Mouse (Mus musculus): ENCODE data around the gene Syngr2. TPM values are rescaled to one million over a fixed set of nuclear protein-coding genes. Genes with fewer than 3 reads are reported as not detected.
A peak's percentile ranks its signal among the peaks of the same experiment; 100 is the strongest.

Gene Syngr2
- polyA plus RNA-seq, 1 experiment from 2014 or later, result 173 TPM

GRCm38 (mm10) chr11:117769683-117770047, 39.8 kb upstream of the Syngr2 start:
- Histone ChIP-seq H3K4me1 (ENCODE audit: control insufficient read depth, insufficient read depth, low read length) (peaks cover 16% of the 10 kb centered on the region), H3K9me3 (ENCODE audit: control insufficient read depth, low read length) (no peaks in the 10 kb centered on the region), H3K27me3 (replicated peaks; ENCODE audit: control insufficient read depth, insufficient read depth, low read length) (no peaks in the 10 kb centered on the region), H3K4me2 (ENCODE audit: low read depth, low read length) (no peak overlapping the region), H3K4me3 (ENCODE audit: low read length) (no peak overlapping the region), H3K9ac (ENCODE audit: low read depth, low read length) (no peak overlapping the region), H3K27ac (ENCODE audit: low read length) (no peak overlapping the region), H3K36me3 (ENCODE audit: control insufficient read depth, insufficient read depth, low read length) (peaks cover 8% of the 10 kb centered on the region)
- WGBS, result 55% methylated on average over 7 of the region's 7 CpGs
- no peak for ATAC-seq

GRCm38 (mm10) chr11:117770407-117770806, 39.1 kb upstream of the Syngr2 start:
- 65% methylated on average over 10 of the region's 10 CpGs for WGBS
- no peak overlapping the region for H3K4me3 ChIP-seq (ENCODE audit: low read length)
- no peak for ATAC-seq

GRCm38 (mm10) chr11:117772352-117772751, 37.1 kb upstream of the Syngr2 start:
- 94% methylated on average over 7 of the region's 7 CpGs for WGBS
- no peak for ATAC-seq
- H3K36me3 ChIP-seq (ENCODE audit: control insufficient read depth, insufficient read depth, low read length), result peaks cover 1% of the 10 kb centered on the region; the same call in 1 of the 2 replicates

More at GRCm38 (mm10) chr11:117770407-117770806, 39.1 kb upstream of the Syngr2 start:
- H3K4me1 ChIP-seq (ENCODE audit: control insufficient read depth, insufficient read depth, low read length), result peaks cover 16% of the 10 kb centered on the region
- H3K9ac ChIP-seq (ENCODE audit: low read depth, low read length), result no peak overlapping the region
- H3K4me2 ChIP-seq (ENCODE audit: low read depth, low read length), result no peak overlapping the region
- H3K9me3 ChIP-seq (ENCODE audit: control insufficient read depth, low read length), result no peaks in the 10 kb centered on the region
- no peak overlapping the region; the same call in 1 of the 2 replicates for H3K27ac ChIP-seq (ENCODE audit: low read length)
- H3K36me3 ChIP-seq (ENCODE audit: control insufficient read depth, insufficient read depth, low read length), result peaks cover 5% of the 10 kb centered on the region; the same call in 1 of the 2 replicates
- no peaks in the 10 kb centered on the region for H3K27me3 ChIP-seq (replicated peaks; ENCODE audit: control insufficient read depth, insufficient read depth, low read length)

GRCm38 (mm10) chr11:117774925-117775324, 34.5 kb upstream of the Syngr2 start:
- Histone ChIP-seq H3K9me3 (ENCODE audit: control insufficient read depth, low read length) (no peaks in the 10 kb centered on the region), H3K4me1 (ENCODE audit: control insufficient read depth, insufficient read depth, low read length) (peaks cover 18% of the 10 kb centered on the region), H3K27ac (ENCODE audit: low read length) (no peak overlapping the region), H3K4me2 (ENCODE audit: low read depth, low read length) (no peak overlapping the region), H3K9ac (ENCODE audit: low read depth, low read length) (no peak overlapping the region), H3K4me3 (ENCODE audit: low read length) (no peak overlapping the region), H3K36me3 (ENCODE audit: control insufficient read depth, insufficient read depth, low read length) (peaks cover 3% of the 10 kb centered on the region; the same call in 1 of the 2 replicates), H3K27me3 (replicated peaks; ENCODE audit: control insufficient read depth, insufficient read depth, low read length) (no peaks in the 10 kb centered on the region)
- ATAC-seq, result no peak
- 94% methylated on average over 10 of the region's 10 CpGs for WGBS

More at GRCm38 (mm10) chr11:117772352-117772751, 37.1 kb upstream of the Syngr2 start:
- Histone ChIP-seq H3K27me3 (replicated peaks; ENCODE audit: control insufficient read depth, insufficient read depth, low read length) (no peaks in the 10 kb centered on the region), H3K9ac (ENCODE audit: low read depth, low read length) (no peak overlapping the region), H3K4me2 (ENCODE audit: low read depth, low read length) (no peak overlapping the region), H3K27ac (ENCODE audit: low read length) (no peak overlapping the region), H3K4me3 (ENCODE audit: low read length) (no peak overlapping the region), H3K4me1 (ENCODE audit: control insufficient read depth, insufficient read depth, low read length) (peaks cover 16% of the 10 kb centered on the region), H3K9me3 (ENCODE audit: control insufficient read depth, low read length) (no peaks in the 10 kb centered on the region)

GRCm38 (mm10) chr11:117775540-117775939, 33.9 kb upstream of the Syngr2 start:
- no peak for ATAC-seq
- H3K9me3 ChIP-seq (ENCODE audit: control insufficient read depth, low read length), result no peaks in the 10 kb centered on the region
- peaks cover 3% of the 10 kb centered on the region; the same call in 1 of the 2 replicates for H3K36me3 ChIP-seq (ENCODE audit: control insufficient read depth, insufficient read depth, low read length)
- H3K27me3 ChIP-seq (replicated peaks; ENCODE audit: control insufficient read depth, insufficient read depth, low read length), result no peaks in the 10 kb centered on the region
- 86% methylated on average over 13 of the region's 13 CpGs for WGBS
- H3K4me1 ChIP-seq (ENCODE audit: control insufficient read depth, insufficient read depth, low read length), result peaks cover 19% of the 10 kb centered on the region
- no peak overlapping the region for H3K27ac ChIP-seq (ENCODE audit: low read length)
- H3K9ac ChIP-seq (ENCODE audit: low read depth, low read length), result no peak overlapping the region
- no peak overlapping the region for H3K4me2 ChIP-seq (ENCODE audit: low read depth, low read length)
- no peak overlapping the region for H3K4me3 ChIP-seq (ENCODE audit: low read length)

GRCm38 (mm10) chr11:117776085-117776792, 33.2 kb upstream of the Syngr2 start:
- no peak for ATAC-seq
- H3K27me3 ChIP-seq (replicated peaks; ENCODE audit: control insufficient read depth, insufficient read depth, low read length), result no peaks in the 10 kb centered on the region
- H3K4me3 ChIP-seq (ENCODE audit: low read length), result no peak overlapping the region
- no peak overlapping the region for H3K27ac ChIP-seq (ENCODE audit: low read length)
- H3K4me1 ChIP-seq (ENCODE audit: control insufficient read depth, insufficient read depth, low read length), result peaks cover 24% of the 10 kb centered on the region
- WGBS, result 92% methylated on average over 14 of the region's 14 CpGs
- H3K4me2 ChIP-seq (ENCODE audit: low read depth, low read length), result no peak overlapping the region
- H3K9ac ChIP-seq (ENCODE audit: low read depth, low read length), result no peak overlapping the region
- no peaks in the 10 kb centered on the region for H3K9me3 ChIP-seq (ENCODE audit: control insufficient read depth, low read length)
- peaks cover 3% of the 10 kb centered on the region; the same call in 1 of the 2 replicates for H3K36me3 ChIP-seq (ENCODE audit: control insufficient read depth, insufficient read depth, low read length)

- ATAC-seq, result no peak
- H3K4me1 ChIP-seq (ENCODE audit: control insufficient read depth, insufficient read depth, low read length), result peaks cover 31% of the 10 kb centered on the region
- no peak overlapping the region for H3K4me3 ChIP-seq (ENCODE audit: low read length)
- H3K27ac ChIP-seq (ENCODE audit: low read length), result no peak overlapping the region
- 81% methylated on average over 5 of the region's 5 CpGs for WGBS
- H3K9ac ChIP-seq (ENCODE audit: low read depth, low read length), result no peak overlapping the region
- no peaks in the 10 kb centered on the region for H3K27me3 ChIP-seq (replicated peaks; ENCODE audit: control insufficient read depth, insufficient read depth, low read length)
- no peak overlapping the region for H3K4me2 ChIP-seq (ENCODE audit: low read depth, low read length)
- H3K9me3 ChIP-seq (ENCODE audit: control insufficient read depth, low read length), result no peaks in the 10 kb centered on the region
- peaks cover 3% of the 10 kb centered on the region; the same call in 1 of the 2 replicates for H3K36me3 ChIP-seq (ENCODE audit: control insufficient read depth, insufficient read depth, low read length)
Observed at GRCm38 (mm10) chr11:117777111-117777510, 32.4 kb upstream of the Syngr2 start.

- no peak overlapping the region for H3K4me2 ChIP-seq (ENCODE audit: low read depth, low read length)
- no peak overlapping the region for H3K27ac ChIP-seq (ENCODE audit: low read length)
- H3K9ac ChIP-seq (ENCODE audit: low read depth, low read length), result no peak overlapping the region
- no peaks in the 10 kb centered on the region for H3K27me3 ChIP-seq (replicated peaks; ENCODE audit: control insufficient read depth, insufficient read depth, low read length)
- no peaks in the 10 kb centered on the region for H3K9me3 ChIP-seq (ENCODE audit: control insufficient read depth, low read length)
- peaks cover 3% of the 10 kb centered on the region; the same call in 1 of the 2 replicates for H3K36me3 ChIP-seq (ENCODE audit: control insufficient read depth, insufficient read depth, low read length)
- no peak for ATAC-seq
- H3K4me3 ChIP-seq (ENCODE audit: low read length), result no peak overlapping the region
- WGBS, result 95% methylated on average over 11 of the region's 11 CpGs
- peaks cover 35% of the 10 kb centered on the region for H3K4me1 ChIP-seq (ENCODE audit: control insufficient read depth, insufficient read depth, low read length)
Observed at GRCm38 (mm10) chr11:117778031-117778430, 31.4 kb upstream of the Syngr2 start.

GRCm38 (mm10) chr11:117778851-117779433, 30.5 kb upstream of the Syngr2 start:
- 43% methylated on average over 12 of the region's 12 CpGs for WGBS
- Histone ChIP-seq H3K27me3 (replicated peaks; ENCODE audit: control insufficient read depth, insufficient read depth, low read length) (no peaks in the 10 kb centered on the region), H3K9me3 (ENCODE audit: control insufficient read depth, low read length) (no peaks in the 10 kb centered on the region), H3K27ac (ENCODE audit: low read length) (peak overlapping the region; percentile 92), H3K4me2 (ENCODE audit: low read depth, low read length) (peak overlapping the region; percentile 91), H3K36me3 (ENCODE audit: control insufficient read depth, insufficient read depth, low read length) (peaks cover 3% of the 10 kb centered on the region; the same call in 1 of the 2 replicates), H3K4me3 (ENCODE audit: low read length) (peak overlapping the region; percentile 64), H3K4me1 (ENCODE audit: control insufficient read depth, insufficient read depth, low read length) (peaks cover 42% of the 10 kb centered on the region), H3K9ac (ENCODE audit: low read depth, low read length) (peak overlapping the region; percentile 77)
- no peak for ATAC-seq

Data from intestine, embryonic 16.5 days (tissue).